Comparison of ENCODE assay signal across 8 mouse cellular contexts in genomic region chr2:91444286-91444892, GRCm38 (mm10). TPM values are rescaled to one million over a fixed set of nuclear protein-coding genes. Genes with fewer than 3 reads are reported as not detected.
DNase-seq lines count a peak whose midpoint lies in the region; ATAC-seq lines count a peak whose summit lies in the region.

TSS of gene 1110051M20Rik (minus strand) at chr2:91444704.

- DNase-seq in adrenal gland, adult (ENCODE audit: inconsistent age in 2 of 2, low spot score in 1 of 2) = peak; percentile 87 to 94
- DNase-seq in embryo, embryonic 10 days (ENCODE audit: low spot score) = peak; percentile 97
- peak; percentile 87 for DNase-seq in gastrocnemius, postnatal 10 days
- peak; percentile 95 for DNase-seq in hindlimb bud, embryonic 11.5 days (ENCODE audit: extremely low spot score, low read depth, low spot score)
- peak; percentile 76 to 87 for DNase-seq in left cerebral cortex, adult 8-10 months (ENCODE audit: low spot score in 2 of 2)
- peak; percentile 91 for DNase-seq in right cerebral cortex, adult 18-20 months
- peak; percentile 49 for DNase-seq in urinary bladder, adult 2 months (ENCODE audit: low spot score)

- ATAC-seq in megakaryocyte, adult 5-6 weeks (ENCODE audit: poor library complexity, severe bottlenecking) = peak; percentile 99

RNA-seq across cellular contexts. Expression of gene 1110051M20Rik, which starts in this region (rescaled TPM):
- total RNA-seq in gastrocnemius, postnatal 10 days (2021) = 10 to 100 TPM; 12.0 to 12.2 TPM
- total RNA-seq in left cerebral cortex, adult 8-10 months (2022) = 100 to 1,000 TPM in 3 of 4 experiments, 10 to 100 TPM in 1; 99.4 to 118 (median 105) TPM
- total RNA-seq in megakaryocyte, adult 5-6 weeks (2015) = 2.0 and 4.2 TPM in 2 replicates
- 1.7 and 3.2 TPM in 2 replicates for total RNA-seq in megakaryocyte, adult 5-6 weeks (2017)
- 21.0 and 25.7 TPM in 2 replicates for polyA plus RNA-seq in urinary bladder, adult 2 months (2012; rRNA removed)

Comparison
In these comparisons a context has a peak if more than half of its experiments do, and no peak if none do; other contexts are left out.
1. Peak in every context shown above with its lines: DNase-seq and ATAC-seq.
2. RNA of gene 1110051M20Rik (total RNA-seq): 99.4 to 118 TPM in left cerebral cortex, adult 8-10 months; 12.0 to 12.2 TPM in gastrocnemius, postnatal 10 days and 1.7 to 4.2 TPM in megakaryocyte, adult 5-6 weeks; every median in the first group is over 4 times any median in the second.